Mouse (Mus musculus): ENCODE measurements around the gene Hace1. TPM values are rescaled to one million over a fixed set of nuclear protein-coding genes. Genes with fewer than 3 reads are reported as not detected.
"Not testable (repeated sequence)": the region's sequence is repeated elsewhere in the genome, so short reads cannot be mapped to it uniquely, and the experiment has no call there.

Gene Hace1
- 25.5 and 29.1 TPM in 2 replicates for polyA plus RNA-seq (2011; ENCODE audit: insufficient read depth, insufficient read length, low replicate concordance, missing spikeins)

DNA sequence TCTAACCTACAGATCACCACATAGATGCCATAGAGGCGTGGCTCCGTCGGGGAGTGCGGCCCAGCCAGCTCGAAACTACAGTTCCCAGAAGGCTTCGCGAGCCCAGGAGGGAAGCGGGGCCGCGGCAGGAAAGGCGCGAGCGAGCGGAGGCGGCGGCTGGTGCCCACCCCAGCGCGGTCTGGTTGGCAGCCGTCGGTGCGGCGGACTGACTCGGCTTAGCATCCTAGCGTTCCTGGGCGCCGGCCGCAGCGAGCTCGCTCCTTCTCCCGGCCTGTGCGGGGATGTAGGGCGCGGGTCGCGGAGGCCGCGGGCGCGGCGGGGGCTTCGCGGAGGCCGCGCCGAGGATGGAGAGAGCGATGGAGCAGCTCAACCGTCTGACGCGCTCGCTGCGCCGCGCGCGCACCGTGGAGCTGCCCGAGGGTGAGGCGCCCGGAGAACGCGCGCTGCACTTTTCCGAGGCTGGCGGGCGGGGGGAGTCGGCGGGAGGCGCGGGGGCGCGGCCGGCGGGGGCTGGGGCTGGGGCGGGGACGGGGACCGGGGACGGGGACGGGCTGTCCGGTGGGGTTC is at the start of gene Hace1:
Gene Hace1 (plus strand): TSS at position 99 of the 567 bp plus-strand sequence.
- TF ChIP-seq CTCF (IDR thresholded peaks at IDR 0.05; ENCODE audit: control insufficient read depth, insufficient read depth, low read length) (no peak), POLR2A (IDR thresholded peaks at IDR 0.05; ENCODE audit: borderline replicate concordance, control insufficient read depth, low read depth, low read length) (peak; percentile 82; the same call in 1 of the 2 replicates)
- H3K27ac ChIP-seq (ENCODE audit: control insufficient read depth, insufficient read depth, low read depth, low read length, poor library complexity) = peak within 1 kb of the TSS; percentile 90
- WGBS = 0% methylated on average over 53 of the region's 79 CpGs
- H3K4me1 ChIP-seq (ENCODE audit: control insufficient read depth, insufficient read depth, low read length) = no peaks in the 10 kb centered on the region; the same call in 1 of the 2 replicates
- H3K4me3 ChIP-seq (replicated peaks; ENCODE audit: control insufficient read depth, low read depth, low read length) = peak within 1 kb of the TSS; percentile 83

DNA sequence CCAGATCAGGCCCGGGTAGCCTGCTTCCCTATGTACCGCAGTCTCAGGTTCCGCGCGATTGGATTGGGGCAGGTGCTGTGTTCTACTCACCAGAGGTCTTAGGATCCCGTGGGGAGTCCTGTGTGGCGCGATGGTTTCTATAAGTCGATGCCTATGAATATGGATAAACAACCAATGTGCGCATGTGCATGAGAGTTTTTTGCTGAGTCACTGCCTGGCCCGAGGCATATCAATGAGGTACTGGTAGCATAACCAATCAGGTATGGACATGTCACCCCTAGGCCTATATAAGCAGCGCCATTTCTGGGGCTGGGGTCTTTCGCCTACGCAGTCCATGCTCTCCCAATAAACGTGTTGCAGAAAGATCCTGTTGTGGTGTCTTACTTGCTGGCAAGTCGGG is 40.3 kb upstream of the Hace1 start:
- not testable (repeated sequence) for H3K4me1 ChIP-seq (ENCODE audit: control insufficient read depth, insufficient read depth, low read length); H3K4me3 ChIP-seq (replicated peaks; ENCODE audit: control insufficient read depth, low read depth, low read length); H3K27ac ChIP-seq (ENCODE audit: control insufficient read depth, insufficient read depth, low read depth, low read length, poor library complexity)
- 89% methylated on average over 16 of the region's 16 CpGs for WGBS

DNA sequence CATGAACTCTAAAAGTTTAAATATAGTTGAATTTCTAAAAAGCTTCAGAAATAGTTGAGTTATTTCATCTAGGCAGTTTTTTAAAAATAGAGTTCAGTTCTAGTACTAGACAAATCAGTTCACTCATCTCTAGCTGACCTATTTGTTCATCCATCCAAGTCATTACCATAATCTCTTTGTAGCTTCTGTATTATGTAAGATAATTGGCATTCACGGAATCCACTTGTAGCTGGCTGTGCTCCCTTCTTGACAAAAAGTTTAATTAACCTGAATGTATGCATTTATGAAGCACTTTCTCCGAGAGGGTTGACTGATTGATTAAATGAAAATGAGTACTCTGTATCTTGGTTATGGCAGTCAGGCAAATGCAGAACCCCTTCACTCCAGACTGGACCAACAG is 34.9 kb upstream of the Hace1 start:
- no peak overlapping the region for H3K4me3 ChIP-seq (replicated peaks; ENCODE audit: control insufficient read depth, low read depth, low read length)
- no peaks in the 10 kb centered on the region for H3K4me1 ChIP-seq (ENCODE audit: control insufficient read depth, insufficient read depth, low read length)
- H3K27ac ChIP-seq (ENCODE audit: control insufficient read depth, insufficient read depth, low read depth, low read length, poor library complexity) = no peak overlapping the region
- no peak for TF ChIP-seq CTCF (IDR thresholded peaks at IDR 0.05; ENCODE audit: control insufficient read depth, insufficient read depth, low read length)
- no peak for TF ChIP-seq POLR2A (IDR thresholded peaks at IDR 0.05; ENCODE audit: borderline replicate concordance, control insufficient read depth, low read depth, low read length)
- 65% methylated on average over 2 of the region's 2 CpGs for WGBS

DNA sequence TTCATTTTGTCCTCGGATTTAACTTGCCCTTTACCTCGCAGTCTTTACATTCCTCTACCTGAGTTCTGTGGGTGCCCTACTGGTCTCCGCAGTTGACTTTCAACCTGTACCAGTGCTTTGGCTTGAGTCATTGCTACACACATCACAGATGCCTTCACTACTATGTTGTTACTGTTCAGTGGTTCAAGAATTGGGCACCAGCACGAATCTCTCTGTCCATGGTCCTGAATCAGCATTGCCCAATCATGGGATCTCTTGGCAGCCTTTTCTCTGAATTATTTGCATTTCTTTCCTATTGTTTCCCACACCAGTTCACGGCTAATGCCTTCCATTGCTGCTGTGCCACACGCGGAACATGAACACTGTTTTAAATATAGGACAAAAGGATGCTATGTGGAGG is 30.8 kb upstream of the Hace1 start:
- H3K4me3 ChIP-seq (replicated peaks; ENCODE audit: control insufficient read depth, low read depth, low read length) = no peak overlapping the region
- no peaks in the 10 kb centered on the region for H3K4me1 ChIP-seq (ENCODE audit: control insufficient read depth, insufficient read depth, low read length)
- 38% methylated on average over 7 of the region's 7 CpGs for WGBS
- TF ChIP-seq CTCF (IDR thresholded peaks at IDR 0.05; ENCODE audit: control insufficient read depth, insufficient read depth, low read length) (no peak), POLR2A (IDR thresholded peaks at IDR 0.05; ENCODE audit: borderline replicate concordance, control insufficient read depth, low read depth, low read length) (no peak)
- H3K27ac ChIP-seq (ENCODE audit: control insufficient read depth, insufficient read depth, low read depth, low read length, poor library complexity) = no peak overlapping the region

DNA sequence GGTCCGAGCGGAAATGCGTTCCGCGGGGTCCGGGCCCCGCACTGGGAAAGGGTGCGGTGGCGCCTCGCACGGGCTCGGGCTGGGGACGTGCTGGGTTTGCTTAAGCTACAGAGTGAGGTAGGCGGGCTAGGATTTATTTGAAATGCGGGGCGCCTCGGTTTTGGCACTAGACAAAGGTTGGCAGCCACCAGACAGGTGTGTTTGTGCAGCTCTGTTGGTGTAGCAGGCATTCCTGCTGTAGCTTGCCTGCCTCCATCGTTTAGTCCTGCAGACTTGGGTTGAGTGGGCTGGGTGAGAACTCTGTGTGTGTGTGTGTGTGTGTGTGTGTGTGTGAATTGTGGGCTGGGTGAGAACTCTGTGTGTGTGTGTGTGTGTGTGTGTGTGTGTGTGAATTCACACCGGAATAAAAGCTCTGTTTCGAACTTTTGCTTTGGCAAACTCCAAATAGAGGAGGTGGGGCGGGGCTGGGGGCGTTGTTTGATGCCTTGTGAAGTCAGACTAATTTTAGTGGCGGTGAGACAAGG is 731 bp downstream of the Hace1 start:
- H3K4me3 ChIP-seq (replicated peaks; ENCODE audit: control insufficient read depth, low read depth, low read length) = peak overlapping the region; percentile 83
- WGBS = under 1% methylated on average over 23 of the region's 23 CpGs
- H3K4me1 ChIP-seq (ENCODE audit: control insufficient read depth, insufficient read depth, low read length) = no peaks in the 10 kb centered on the region; the same call in 1 of the 2 replicates
- TF ChIP-seq CTCF (IDR thresholded peaks at IDR 0.05; ENCODE audit: control insufficient read depth, insufficient read depth, low read length) (no peak), POLR2A (IDR thresholded peaks at IDR 0.05; ENCODE audit: borderline replicate concordance, control insufficient read depth, low read depth, low read length) (no peak)
- H3K27ac ChIP-seq (ENCODE audit: control insufficient read depth, insufficient read depth, low read depth, low read length, poor library complexity) = peak overlapping the region; percentile 79

DNA sequence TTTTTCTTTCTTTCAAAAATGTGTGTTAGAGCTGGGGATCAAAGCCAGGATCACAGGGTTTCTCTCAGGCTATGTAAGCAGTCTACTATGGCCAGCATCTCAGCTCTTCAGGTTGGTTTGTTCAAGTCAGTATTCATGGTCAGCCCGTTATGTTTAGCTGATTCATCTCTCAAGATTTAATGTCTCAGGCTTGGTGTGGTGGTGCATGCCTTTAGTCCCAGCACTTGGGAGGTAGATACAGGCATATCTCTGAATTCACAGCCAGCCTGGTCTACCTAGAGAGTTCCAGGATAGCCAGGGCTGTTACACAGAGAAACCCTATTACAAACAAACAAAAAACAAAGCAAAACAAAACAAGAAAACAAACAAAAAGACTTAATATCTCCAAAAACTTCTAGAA is 5.7 kb downstream of the Hace1 start:
- TF ChIP-seq POLR2A (IDR thresholded peaks at IDR 0.05; ENCODE audit: borderline replicate concordance, control insufficient read depth, low read depth, low read length) (no peak), CTCF (IDR thresholded peaks at IDR 0.05; ENCODE audit: control insufficient read depth, insufficient read depth, low read length) (no peak)
- Histone ChIP-seq H3K27ac (ENCODE audit: control insufficient read depth, insufficient read depth, low read depth, low read length, poor library complexity) (peak overlapping the region; percentile 48; the same call in 1 of the 2 replicates), H3K4me3 (replicated peaks; ENCODE audit: control insufficient read depth, low read depth, low read length) (no peak overlapping the region), H3K4me1 (ENCODE audit: control insufficient read depth, insufficient read depth, low read length) (no peaks in the 10 kb centered on the region; the same call in 1 of the 2 replicates)
- WGBS = 41% methylated on average over 1 of the region's 1 CpGs

DNA sequence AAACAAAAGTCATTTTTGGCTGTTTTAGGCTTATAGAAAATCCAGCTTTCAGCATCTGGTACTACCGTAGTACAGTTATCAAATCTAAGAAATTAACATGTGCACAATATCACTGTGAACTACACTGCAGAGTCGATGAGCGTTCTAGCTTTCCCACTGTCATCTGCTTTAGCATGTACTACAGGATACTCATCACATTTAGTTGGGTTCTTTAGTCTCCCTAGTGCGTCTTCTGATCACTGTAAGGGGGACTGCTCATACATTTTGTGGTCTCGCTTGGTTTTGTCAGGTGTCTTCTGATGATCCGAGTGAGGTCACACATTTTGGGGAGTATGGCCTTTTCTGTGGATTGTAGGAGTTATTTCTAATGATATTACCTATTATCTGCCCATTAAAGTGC is 6.2 kb downstream of the Hace1 start:
- WGBS = 78% methylated on average over 6 of the region's 6 CpGs
- Histone ChIP-seq H3K4me3 (replicated peaks; ENCODE audit: control insufficient read depth, low read depth, low read length) (no peak overlapping the region), H3K4me1 (ENCODE audit: control insufficient read depth, insufficient read depth, low read length) (no peaks in the 10 kb centered on the region; the same call in 1 of the 2 replicates), H3K27ac (ENCODE audit: control insufficient read depth, insufficient read depth, low read depth, low read length, poor library complexity) (peak overlapping the region; percentile 56; the same call in 1 of the 2 replicates)
- no peak for TF ChIP-seq CTCF (IDR thresholded peaks at IDR 0.05; ENCODE audit: control insufficient read depth, insufficient read depth, low read length)

DNA sequence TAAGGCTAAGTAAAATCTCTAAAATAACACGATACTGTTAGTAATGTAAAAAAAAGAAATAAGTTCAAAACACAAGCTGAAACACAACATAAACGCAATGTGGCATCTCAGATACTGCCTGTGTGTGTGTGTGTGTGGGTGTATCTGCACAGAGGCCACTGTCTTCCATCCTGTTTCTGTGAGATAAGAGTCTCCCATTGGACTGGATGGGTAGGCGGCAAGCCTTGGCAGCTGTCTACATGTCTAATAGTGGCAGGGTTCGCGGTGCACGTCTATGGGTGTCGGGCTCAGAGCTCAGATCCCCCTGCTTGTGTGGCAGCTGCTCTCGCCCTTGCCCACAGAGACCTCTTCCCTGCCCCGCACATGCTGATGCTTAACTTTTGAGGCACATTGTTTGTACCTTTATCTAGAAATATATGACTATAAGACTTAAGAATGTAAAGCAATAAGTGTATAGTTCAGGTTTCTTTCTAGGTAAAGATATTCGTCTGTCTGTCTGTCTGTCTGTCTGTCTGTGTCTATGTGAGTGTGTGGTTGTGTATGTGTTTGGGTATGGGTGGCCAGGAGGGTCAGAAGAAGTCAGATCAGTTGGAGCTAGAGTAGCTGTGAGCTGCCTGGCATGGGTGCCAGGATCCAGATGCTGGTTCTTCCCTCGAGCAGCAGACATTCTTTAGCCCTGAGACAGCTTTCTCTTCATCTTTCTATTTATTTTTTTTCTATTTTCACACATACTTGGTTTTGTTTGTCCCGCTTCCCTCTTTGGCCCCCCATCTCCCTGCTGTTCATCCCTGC is 6.9 kb downstream of the Hace1 start:
- TF ChIP-seq POLR2A (IDR thresholded peaks at IDR 0.05; ENCODE audit: borderline replicate concordance, control insufficient read depth, low read depth, low read length) (peak; percentile 62; the same call in 1 of the 2 replicates), CTCF (IDR thresholded peaks at IDR 0.05; ENCODE audit: control insufficient read depth, insufficient read depth, low read length) (no peak)
- Histone ChIP-seq H3K27ac (ENCODE audit: control insufficient read depth, insufficient read depth, low read depth, low read length, poor library complexity) (peak overlapping the region; percentile 79), H3K4me3 (replicated peaks; ENCODE audit: control insufficient read depth, low read depth, low read length) (peak overlapping the region; percentile 44), H3K4me1 (ENCODE audit: control insufficient read depth, insufficient read depth, low read length) (no peaks in the 10 kb centered on the region; the same call in 1 of the 2 replicates)
- WGBS = 60% methylated on average over 12 of the region's 12 CpGs

Measured in bone marrow, adult 2 months (tissue).